ENCODE assay signal across 8 mouse cellular contexts in the genomic region with DNA sequence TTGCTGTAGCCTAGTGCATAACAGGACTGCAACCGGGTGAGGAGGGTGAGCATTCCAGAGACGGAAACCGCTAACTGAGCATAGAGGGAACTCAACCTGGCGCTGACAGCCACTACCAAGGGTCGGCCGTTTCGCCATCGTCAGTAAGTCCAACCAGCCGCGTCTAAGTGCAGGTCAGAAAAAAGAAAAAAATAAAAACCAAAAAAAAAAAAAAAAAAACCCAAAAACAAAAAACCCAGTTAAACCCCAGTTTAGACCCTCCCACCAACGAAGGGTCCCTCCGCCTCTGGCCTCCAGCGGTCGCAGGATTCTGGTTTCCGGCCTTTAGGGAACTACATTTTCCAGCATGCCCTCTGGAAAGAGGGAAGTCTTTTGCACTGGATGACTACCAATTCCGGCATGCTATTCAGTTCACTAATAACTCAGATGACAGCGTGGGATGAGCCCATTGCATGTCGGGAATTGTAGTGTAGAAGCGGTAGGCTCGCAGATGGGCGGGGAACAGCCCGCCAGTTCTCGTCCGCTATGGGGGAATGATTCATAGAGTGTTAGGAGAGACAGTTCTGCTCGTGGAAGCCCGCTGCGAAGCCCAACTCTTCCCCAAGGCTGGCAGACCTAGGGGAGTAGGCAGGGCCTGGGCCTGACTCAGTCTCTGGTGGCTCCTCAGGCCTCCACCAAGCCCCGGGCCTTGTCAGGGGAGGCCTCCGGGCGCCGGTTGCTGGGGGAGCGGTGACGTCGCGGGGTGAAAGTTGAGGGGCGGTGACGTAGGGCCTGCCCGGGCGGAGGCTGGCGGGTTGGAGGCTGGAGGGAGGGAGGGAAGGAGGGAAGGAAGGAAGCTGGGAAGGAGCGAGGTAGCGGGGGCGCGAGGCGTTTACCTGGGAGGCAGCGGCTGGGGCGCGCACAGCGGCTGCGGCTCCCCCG. TPM values are rescaled to one million over a fixed set of nuclear protein-coding genes. Genes with fewer than 3 reads are reported as not detected.
DNase-seq lines count a peak whose midpoint lies in the region; ATAC-seq lines count a peak whose summit lies in the region.

A gene (plus strand): TSS at position 807 of the 921 bp plus-strand sequence.

- H3K4me2 ChIP-seq in hindbrain, embryonic 12.5 days (replicated peaks) = peak within 1 kb of the TSS; percentile 61

- H3K27me3 ChIP-seq in hindbrain, embryonic 12.5 days = no peaks in the 10 kb centered on the region

- H3K36me3 ChIP-seq in hindbrain, embryonic 12.5 days = no peaks in the 10 kb centered on the region

- WGBS in hindbrain, embryonic 12.5 days = under 1% methylated on average over 47 of the region's 51 CpGs

- peak; percentile 99 for DNase-seq in NIH3T3 (ENCODE audit: low read depth)
- peak; percentile 99 for DNase-seq in cerebellum, postnatal 10 days
- DNase-seq in frontal cortex, postnatal 10 days (ENCODE audit: low spot score in 2 of 2) = peak; percentile 94 to 95
- DNase-seq in layer of hippocampus, postnatal 14 days (ENCODE audit: low spot score in 2 of 2) = peak; percentile 98
- peak; percentile 98 for DNase-seq in lung, postnatal 14 days
- DNase-seq in retina, adult 2 months (ENCODE audit: low read depth, low spot score) = peak; percentile 96
- DNase-seq in thymus, postnatal 36 days = peak; percentile 94

- no peaks in the 10 kb centered on the region for H3K9me3 ChIP-seq in hindbrain, embryonic 12.5 days (replicated peaks)

- peak within 1 kb of the TSS; percentile 97 for H3K27ac ChIP-seq in hindbrain, embryonic 12.5 days

- H3K4me1 ChIP-seq in hindbrain, embryonic 12.5 days = peaks cover 20% of the 10 kb centered on the region

- peak within 1 kb of the TSS; percentile 85 for H3K9ac ChIP-seq in hindbrain, embryonic 12.5 days

- H3K4me3 ChIP-seq in hindbrain, embryonic 12.5 days = peak within 1 kb of the TSS; percentile 88

- peak; percentile 97 for ATAC-seq in hindbrain, embryonic 12.5 days (ENCODE audit: low FRiP score)

RNA-seq across cellular contexts. Expression of the gene that starts here (rescaled TPM):
- 42.4 and 44.9 TPM in 2 replicates for polyA plus RNA-seq in hindbrain, embryonic 12.5 days (2016; fragmentation: Nextera tagmentation; extraction: Ambion mirVana)
- 10 to 100 TPM; 31.9 to 32.4 TPM for total RNA-seq in layer of hippocampus, postnatal 14 days (2021)

Comparison
In these comparisons a context has a peak if more than half of its experiments do, and no peak if none do; other contexts are left out.
1. Peak in every context shown above with its lines: DNase-seq, ATAC-seq, H3K4me3 ChIP-seq and H3K27ac ChIP-seq.